Mouse (Mus musculus) brain, embryonic 14.5 days (tissue): ENCODE results near the gene Tspan5. TPM values are rescaled to one million over a fixed set of nuclear protein-coding genes. Genes with fewer than 3 reads are reported as not detected.

Source experiments
- DNase-seq: peaks from one replicate; pipeline ENCODE4 v3.0.0-alpha.2; 2011; ENCODE audit warnings: low read depth
- CTCF ChIP-seq: fragments of 200-500 bp; IDR thresholded peaks from 2 replicates; pipeline ENCODE4 v1.5.1; 2012; ENCODE audit warnings: inconsistent platforms, mild to moderate bottlenecking, moderate library complexity, borderline replicate concordance; ENCODE audit not compliant: insufficient read depth, insufficient read length; ENCODE audit errors: extremely low read depth
- POLR2A ChIP-seq: fragments of 200-500 bp; IDR thresholded peaks from 2 replicates; pipeline ENCODE4 v1.6.1; 2012; ENCODE audit warnings: mild to moderate bottlenecking, inconsistent platforms, borderline replicate concordance; ENCODE audit not compliant: poor library complexity, insufficient read depth, insufficient read length, severe bottlenecking; ENCODE audit errors: extremely low read depth
- polyA plus RNA-seq: library from polyadenylated mRNA; depleted of rRNA; stranded (reverse); fragments of >200 nt; gene quantifications from 2 replicates; pipeline ENCODE4 v1.2.3, GENCODE M21; 2012

The Tspan5 gene
- polyA plus RNA-seq, 1 experiment = 109 TPM

DNA sequence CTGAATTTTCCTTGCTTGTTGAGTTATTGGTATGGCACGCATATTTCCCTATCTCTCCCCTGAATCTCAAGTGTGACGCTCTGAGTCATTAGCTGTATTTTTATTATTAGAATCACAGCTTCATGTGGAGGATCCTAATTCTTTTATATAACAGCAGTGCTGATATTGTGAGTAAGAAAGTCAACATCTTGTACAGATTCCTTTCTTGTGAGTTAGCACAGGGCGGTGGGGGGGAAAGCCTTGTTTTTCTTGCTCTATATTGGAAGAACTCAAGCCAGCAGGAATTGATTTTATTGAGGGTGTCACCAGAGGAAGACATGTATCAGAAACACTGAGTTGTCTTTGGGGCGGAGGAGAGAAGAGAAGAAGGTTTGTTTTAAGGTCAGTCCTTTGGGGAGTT lies 3.6 kb downstream of the Tspan5 start:
- TF ChIP-seq CTCF (no peak), POLR2A (no peak)
- DNase-seq = no peak

DNA sequence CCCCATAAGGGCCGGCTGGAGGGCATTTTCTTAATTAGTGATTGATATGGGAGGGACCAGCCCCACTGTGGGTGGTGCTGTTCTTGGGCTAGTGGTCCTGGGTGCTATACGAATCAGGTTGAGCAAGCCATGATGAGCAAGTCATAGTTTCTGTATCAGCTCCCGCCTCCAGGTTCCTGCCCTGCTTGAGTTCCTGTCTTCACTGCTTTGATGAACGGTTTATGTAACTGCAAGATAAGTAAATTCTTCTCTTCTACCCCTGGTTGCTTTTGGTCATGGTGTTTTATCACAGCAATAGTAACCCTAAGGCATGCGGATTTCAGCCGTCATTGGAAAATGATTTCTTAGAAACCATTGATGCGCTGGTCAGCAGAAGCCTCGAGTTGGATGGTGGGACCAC lies 4.6 kb downstream of the Tspan5 start:
- DNase-seq = no peak
- TF ChIP-seq CTCF = no peak
- no peak for TF ChIP-seq POLR2A

DNA sequence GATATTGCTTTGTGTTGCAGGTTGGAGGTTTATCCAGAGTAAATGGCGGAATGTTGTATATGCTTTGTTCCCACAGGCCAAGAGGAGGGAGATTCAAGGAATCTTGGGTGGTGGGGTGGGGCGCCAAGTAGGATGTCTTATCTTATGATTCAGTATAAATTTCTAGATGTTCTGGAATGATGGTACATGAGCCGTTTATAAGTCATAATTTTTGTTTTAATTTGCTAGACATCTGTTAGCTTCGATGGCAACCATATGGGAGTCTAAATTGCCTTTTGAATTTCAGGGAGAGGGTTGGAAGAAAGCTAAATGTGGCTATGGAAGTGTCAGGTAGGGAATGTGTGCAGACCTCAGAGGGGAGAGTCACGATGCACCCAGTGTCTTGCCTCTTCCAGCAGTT lies 5.0 kb downstream of the Tspan5 start:
- no peak for DNase-seq
- no peak for TF ChIP-seq CTCF
- TF ChIP-seq POLR2A = no peak

DNA sequence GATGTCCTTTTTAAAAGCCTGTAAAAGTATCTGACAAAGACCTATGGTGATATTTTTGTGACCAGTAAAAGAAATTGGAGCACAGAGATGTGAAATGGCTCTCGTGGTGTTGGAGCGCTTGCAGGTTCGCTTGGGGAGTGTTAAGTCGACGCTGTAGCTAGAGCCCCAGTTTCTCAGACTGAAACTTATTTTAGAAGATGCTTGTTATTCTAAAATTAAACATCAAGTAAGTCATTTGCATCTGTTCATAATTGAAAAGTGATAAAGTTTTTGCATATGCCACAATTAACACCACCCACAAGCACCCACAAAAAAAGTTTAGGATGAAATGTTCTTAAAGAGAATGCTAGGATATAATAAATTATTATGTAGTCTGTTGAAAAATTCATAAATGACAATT lies 6.0 kb downstream of the Tspan5 start:
- TF ChIP-seq POLR2A = no peak
- no peak for TF ChIP-seq CTCF
- no peak for DNase-seq

DNA sequence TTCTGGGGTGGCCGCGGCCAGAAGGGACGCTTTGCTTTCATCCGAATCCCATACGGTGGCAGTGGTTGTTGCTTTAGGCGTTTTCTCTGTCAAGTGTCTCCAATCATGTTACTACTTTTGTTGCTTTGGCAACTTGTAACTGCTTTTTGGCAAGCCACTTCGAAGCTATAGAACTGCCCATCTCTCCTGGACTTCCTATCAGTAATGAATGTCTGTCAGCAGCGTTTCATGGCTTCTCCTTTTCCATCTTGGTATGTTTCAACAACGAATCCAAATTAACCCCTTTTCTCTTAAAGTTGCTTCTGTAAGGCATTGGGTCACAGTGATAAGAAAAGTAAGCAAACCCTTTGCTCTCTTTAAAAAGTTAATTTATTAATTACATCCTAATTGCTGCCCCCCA lies 7.7 kb downstream of the Tspan5 start:
- no peak for TF ChIP-seq CTCF
- no peak for TF ChIP-seq POLR2A
- no peak for DNase-seq

DNA sequence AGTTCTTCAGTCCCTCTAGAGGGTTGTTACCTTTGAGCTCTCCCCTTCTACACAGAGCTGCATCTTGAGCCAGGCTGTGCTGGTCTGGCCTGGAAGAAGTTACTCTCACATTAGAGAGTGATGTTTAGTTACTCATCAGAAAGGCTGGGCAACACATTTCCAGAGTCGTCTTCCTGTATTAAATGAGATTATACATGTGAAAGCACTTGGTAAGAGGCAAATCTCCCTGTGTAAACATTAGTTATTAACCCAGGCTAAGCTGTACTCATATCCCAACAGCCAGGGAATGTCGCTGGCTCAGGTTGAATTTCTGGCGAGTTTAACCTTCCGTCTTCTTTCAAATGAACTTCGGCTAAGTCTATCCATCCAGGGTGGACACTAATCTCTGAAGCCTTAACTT lies 9.3 kb downstream of the Tspan5 start:
- TF ChIP-seq CTCF = no peak
- TF ChIP-seq POLR2A = no peak
- DNase-seq = no peak

DNA sequence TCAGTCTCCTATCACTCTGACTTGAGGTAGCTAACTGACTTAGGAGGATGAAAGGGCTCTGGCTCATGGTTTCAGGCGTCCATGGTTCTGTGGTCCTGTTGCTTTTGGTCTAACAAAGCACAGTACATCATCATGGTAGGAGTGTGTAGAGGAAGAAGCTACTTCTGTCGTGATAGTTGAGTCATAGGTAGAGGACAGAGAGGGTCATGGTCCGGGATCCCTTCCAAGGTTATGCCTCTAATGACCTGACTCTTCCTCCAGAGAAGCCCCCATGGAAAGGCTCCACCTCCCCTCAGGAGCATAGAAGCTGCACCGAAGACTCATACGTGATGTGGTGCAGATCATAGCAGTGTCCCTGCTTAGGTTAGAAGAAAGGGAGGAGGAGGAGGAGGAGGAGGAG lies 10.1 kb downstream of the Tspan5 start:
- TF ChIP-seq POLR2A = no peak
- no peak for TF ChIP-seq CTCF
- no peak for DNase-seq

DNA sequence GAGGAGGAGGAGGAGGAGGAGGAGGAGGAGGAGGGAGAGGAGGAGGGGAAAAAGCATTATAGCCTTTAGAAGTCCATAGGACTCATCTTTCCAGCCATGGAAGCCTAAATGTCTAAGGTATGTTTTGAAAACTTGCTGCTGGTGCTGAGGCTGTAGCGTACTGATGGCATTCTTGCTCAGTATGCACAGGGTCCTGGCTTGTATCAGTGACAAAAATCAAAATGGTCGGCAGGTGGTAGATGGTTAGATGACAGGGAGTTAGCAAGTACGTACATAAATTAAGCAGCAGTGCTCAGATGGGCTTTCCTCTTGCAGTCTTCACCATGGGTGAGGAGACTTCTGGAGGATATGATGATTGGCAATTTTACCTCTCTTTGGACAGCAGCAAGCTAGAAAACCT lies 10.8 kb downstream of the Tspan5 start:
- TF ChIP-seq POLR2A = no peak
- no peak for TF ChIP-seq CTCF

DNA sequence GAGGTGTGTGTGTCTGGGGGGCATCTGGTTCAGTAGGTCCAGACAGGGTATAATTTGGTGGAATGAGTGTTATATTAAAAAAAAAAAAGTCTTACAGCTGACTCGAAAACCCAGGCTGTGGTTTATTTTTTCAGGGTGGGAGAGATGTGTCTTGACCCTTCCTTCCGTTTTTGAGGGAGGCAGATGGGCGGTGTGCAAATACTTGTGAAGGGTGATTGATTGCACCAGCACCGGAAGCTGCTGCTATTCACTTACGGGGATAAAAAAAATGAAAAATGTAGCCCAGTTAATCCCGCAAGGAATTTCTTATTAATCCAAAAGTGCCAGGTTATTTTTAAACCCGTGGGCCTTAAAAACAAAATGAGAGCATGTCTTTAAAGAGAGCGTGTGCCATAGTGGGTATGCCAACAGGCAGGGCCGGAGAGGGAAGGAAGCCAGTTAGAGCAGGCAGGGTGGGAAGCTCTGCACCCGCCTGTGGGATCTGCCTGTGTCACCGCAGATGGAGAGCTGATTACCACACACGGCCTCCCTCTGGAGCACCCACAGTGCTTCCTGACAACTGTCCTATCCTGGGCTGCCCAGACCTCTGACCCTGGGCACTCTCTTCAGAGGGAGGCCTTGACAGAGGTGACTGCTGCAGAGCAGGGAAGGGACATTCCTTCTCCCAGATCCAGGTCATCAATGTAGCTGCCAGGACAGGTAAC lies 11.3 kb downstream of the Tspan5 start:
- no peak for TF ChIP-seq POLR2A
- TF ChIP-seq CTCF = no peak
- DNase-seq = peak; percentile 63

More for the DNA sequence above, 10.8 kb downstream of the Tspan5 start:
- no peak for DNase-seq

DNA sequence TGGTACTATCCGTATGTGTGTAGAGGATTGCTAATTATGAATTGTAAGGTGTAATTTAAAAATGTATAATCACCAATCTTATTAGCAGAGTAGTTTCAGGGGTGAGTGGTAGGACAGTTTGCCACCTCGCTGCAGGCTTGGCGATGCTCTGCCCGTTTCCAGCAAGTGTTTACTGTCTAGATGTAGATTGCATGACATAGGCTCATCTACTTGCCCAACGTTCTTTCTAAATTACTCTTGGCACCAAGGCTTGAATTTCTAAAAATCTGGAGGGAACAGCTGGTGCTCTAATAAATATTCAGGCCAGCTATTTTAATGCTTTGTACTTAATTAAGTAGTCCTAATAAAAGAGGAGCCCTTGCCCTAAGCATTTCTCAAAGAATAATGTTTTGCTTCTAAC lies 12.3 kb downstream of the Tspan5 start:
- TF ChIP-seq POLR2A (no peak), CTCF (no peak)
- peak; percentile 76 for DNase-seq

DNA sequence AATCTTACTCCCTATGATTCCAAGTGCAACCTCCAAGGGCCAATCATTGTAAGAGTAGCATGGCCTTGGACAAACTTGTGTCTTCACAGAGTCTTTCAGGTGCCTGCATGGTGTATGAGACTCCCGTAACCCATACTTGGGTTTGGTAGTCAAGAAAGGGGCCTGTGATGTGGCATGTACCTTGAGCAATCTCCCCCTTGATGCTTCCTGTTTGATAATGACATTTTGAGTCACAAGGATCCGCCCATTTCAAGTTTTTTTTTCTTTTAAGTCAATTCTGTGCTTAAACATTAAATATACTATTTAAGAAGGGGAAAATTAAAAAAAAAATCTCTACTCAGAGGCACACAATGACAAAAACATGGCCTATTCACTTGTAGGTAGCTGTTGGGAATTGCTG lies 15.3 kb downstream of the Tspan5 start:
- no peak for TF ChIP-seq POLR2A

DNA sequence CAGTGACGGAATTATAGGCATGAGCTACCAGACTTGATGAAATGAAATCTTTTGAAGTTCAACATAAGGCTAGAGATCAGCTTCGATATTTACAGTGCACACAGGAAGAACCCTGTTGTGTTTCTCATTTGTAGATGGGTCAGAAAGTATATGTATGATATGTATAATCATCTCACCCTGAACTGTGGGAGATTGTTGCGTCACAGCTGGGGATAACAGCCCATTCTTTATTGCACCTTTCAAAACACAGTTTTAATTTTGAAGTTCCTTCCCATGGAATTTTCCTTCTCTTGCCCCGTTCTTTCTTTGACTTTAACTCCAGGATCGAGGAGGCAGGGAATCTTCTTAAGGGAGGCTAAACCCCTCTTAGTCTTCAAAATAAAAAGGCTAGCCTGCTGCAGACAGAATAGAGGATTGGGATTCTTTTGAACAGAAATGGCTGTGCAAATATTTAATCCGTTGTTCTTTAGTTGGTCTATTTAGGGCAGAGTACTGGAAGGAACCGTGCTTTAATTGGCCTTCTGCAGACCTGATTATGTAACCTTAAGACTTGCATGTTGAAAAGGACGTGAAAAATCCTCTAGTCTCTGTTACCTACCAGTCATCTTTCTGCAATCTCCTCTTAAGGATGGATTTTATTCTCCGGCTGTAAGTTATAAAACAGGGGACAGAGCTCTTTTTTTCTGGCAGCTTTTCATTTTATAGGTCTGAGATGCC lies 18.1 kb downstream of the Tspan5 start:
- no peak for DNase-seq
- no peak for TF ChIP-seq CTCF
- no peak for TF ChIP-seq POLR2A

More for the DNA sequence above, 15.3 kb downstream of the Tspan5 start:
- DNase-seq = no peak

DNA sequence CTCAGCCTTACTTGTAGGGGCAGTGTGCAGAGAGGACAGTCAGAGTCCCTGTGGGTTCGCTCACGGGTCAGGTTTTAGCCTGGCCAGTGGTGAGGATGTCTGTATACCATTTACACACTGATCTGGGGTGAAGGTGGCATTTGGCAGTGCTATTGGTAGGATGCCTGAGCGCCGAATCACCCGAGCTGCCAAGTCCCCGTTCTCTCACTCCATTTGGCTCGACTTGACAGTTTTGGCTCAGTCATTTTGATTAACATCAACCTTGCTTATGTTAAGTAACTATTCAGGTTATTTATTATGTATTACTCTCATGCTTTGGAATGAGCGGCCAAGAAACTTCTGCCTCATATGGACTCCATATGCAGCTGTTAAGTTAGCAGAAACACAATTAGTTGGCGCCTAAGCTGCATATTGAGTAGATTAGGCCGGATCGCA lies 18.7 kb downstream of the Tspan5 start:
- TF ChIP-seq CTCF (no peak), POLR2A (no peak)
- peak; percentile 84 for DNase-seq

DNA sequence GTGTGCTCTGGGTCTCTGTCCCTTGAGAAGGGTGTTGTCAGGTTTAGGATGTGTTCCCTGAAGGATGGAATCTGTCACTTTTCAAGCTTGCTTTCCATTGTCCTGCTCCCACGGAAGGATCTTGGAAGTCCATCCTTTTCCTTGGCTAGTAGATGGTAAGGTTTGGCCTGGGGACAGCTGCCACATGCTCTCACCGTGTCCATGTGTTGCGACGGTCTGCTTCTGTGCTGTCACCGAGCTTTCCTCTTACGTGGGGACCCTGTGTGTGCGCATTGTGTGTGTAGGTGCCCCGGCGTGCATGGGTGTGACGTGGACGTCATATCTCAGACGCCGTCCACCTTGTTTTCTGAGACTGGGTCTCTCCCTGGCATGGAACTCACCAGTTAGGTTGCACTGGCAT lies 19.5 kb downstream of the Tspan5 start:
- no peak for DNase-seq
- TF ChIP-seq CTCF (no peak), POLR2A (no peak)
